Mouse (Mus musculus) erythroblast, embryonic 14.5 days (primary cell): ENCODE results near the gene Lap3. TPM values are rescaled to one million over a fixed set of nuclear protein-coding genes. Genes with fewer than 3 reads are reported as not detected.

Experiments used
- H3K27me3 ChIP-seq: 2 replicates; pipeline ENCODE4 v1.6.1; 2012; ENCODE audit warnings: inconsistent platforms; ENCODE audit not compliant: control insufficient read depth
- H3K36me3 ChIP-seq: 2 replicates; pipeline ENCODE4 v1.6.1; 2012; ENCODE audit warnings: mild to moderate bottlenecking, inconsistent platforms; ENCODE audit not compliant: control insufficient read depth
- H3K4me1 ChIP-seq: 2 replicates; pipeline ENCODE4 v1.6.1; 2012; ENCODE audit warnings: inconsistent platforms; ENCODE audit not compliant: control insufficient read depth
- H3K4me3 ChIP-seq: replicated peaks from 2 replicates; pipeline ENCODE3; 2012; ENCODE audit warnings: moderate library complexity, mild to moderate bottlenecking, inconsistent platforms
- H3K9me3 ChIP-seq: 2 replicates; pipeline ENCODE4 v1.6.1; 2012; ENCODE audit warnings: low read length, inconsistent platforms, mixed read lengths; ENCODE audit not compliant: control insufficient read depth
- GATA1 ChIP-seq: IDR thresholded peaks from 2 replicates; pipeline ENCODE4 v1.6.1; 2012; ENCODE audit warnings: low read length, inconsistent platforms, mixed read lengths
- TAL1 ChIP-seq: IDR thresholded peaks from 3 replicates; pipeline ENCODE4 v1.6.1; 2012; ENCODE audit warnings: low read length, inconsistent platforms, mixed read lengths
- polyA plus RNA-seq: library from polyadenylated mRNA; stranded (reverse); fragments of >175 nt; gene quantifications from 2 replicates; pipeline ENCODE4 v1.2.3, GENCODE M21; 2012

The Lap3 gene
- polyA plus RNA-seq, 1 experiment, result 0.49 TPM

DNA sequence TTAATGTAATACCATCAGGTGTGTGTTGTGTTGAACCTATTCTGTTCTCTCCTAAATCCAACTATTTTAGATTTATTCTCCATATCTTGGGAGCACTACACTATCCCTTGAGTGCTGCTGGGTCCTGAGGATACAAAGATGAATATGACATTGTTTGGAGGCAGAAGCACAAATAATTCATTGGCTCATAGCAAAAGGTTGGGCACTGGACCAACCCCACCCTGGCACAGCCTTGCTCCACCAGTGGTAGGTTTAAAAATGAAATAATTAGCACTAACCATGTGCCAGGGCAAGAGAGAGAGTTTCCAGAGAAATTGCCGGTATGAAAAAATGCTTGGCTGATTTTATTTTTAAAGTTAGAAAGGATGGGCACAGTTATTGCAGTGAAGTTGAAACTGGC, 19.7 kb upstream of the Lap3 start:
- no peaks in the 10 kb centered on the region for H3K4me1 ChIP-seq
- H3K27me3 ChIP-seq, result peaks cover 6% of the 10 kb centered on the region
- no peaks in the 10 kb centered on the region for H3K9me3 ChIP-seq
- H3K4me3 ChIP-seq, result no peak overlapping the region
- TF ChIP-seq GATA1, result no peak
- H3K36me3 ChIP-seq, result no peaks in the 10 kb centered on the region

DNA sequence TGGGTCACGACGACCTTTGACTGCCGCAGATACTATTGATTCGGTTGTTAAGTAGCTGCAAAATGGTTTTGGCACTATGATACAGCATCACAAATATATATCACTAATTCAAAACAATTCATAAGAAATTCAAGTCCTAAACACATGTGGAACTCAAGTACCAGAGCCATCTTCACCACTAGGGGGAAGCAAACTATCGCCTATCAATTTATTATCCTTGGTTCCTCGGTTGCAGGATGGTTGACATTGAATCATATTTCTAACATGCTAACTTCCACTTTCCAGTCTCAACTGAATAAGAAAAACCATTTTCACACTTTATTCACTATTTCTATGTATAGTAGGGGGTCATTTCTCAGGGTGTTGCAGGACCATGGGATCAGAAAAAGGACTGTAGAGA, 19.0 kb upstream of the Lap3 start:
- H3K27me3 ChIP-seq, result peaks cover 6% of the 10 kb centered on the region
- H3K4me3 ChIP-seq, result no peak overlapping the region
- no peaks in the 10 kb centered on the region for H3K36me3 ChIP-seq
- H3K9me3 ChIP-seq, result no peaks in the 10 kb centered on the region
- TF ChIP-seq GATA1 (no peak), TAL1 (no peak)
- H3K4me1 ChIP-seq, result no peaks in the 10 kb centered on the region

DNA sequence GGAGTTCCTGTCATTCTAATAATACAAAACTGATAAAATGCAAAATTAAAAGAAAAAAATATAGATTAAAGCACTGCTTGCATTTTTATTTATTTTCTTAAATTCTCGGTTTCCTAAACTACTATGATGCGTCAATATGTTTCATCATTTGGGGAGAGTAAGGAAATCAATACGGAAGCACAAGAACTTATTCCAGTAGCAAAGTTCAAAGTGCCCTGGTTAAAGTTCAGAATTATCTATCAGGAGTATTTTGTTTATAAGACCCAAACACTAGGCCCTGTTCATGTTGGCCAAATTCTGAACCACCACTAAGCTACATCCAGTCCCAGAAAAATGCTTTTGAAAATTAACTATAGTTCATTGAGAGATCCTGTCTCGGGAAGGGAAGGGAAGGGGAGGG, 18.4 kb upstream of the Lap3 start:
- Histone ChIP-seq H3K4me3 (no peak overlapping the region), H3K4me1 (no peaks in the 10 kb centered on the region), H3K36me3 (no peaks in the 10 kb centered on the region), H3K27me3 (peaks cover 6% of the 10 kb centered on the region), H3K9me3 (no peaks in the 10 kb centered on the region)
- TF ChIP-seq TAL1 (no peak), GATA1 (no peak)

DNA sequence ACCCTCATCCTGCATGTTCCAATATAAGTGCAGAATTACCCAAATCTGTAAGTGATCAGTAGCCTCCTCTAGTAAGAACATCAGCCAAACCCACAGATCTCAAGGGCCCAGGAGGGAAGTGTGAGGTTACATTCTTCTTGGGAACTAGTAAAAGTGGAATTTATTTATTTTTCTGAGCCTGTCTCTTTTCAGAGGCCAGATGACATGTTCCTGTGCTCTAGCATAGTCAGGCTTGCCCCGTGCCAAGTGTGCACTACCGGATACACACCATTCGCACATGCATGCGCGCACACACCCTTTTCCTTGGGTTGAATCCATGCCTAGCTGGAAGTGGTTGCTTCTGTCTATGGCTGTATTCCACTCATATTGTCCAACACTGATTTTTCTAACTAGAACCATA, 17.4 kb upstream of the Lap3 start:
- H3K4me1 ChIP-seq, result no peaks in the 10 kb centered on the region
- H3K9me3 ChIP-seq, result no peaks in the 10 kb centered on the region
- no peak overlapping the region for H3K4me3 ChIP-seq
- no peaks in the 10 kb centered on the region for H3K36me3 ChIP-seq
- peaks cover 6% of the 10 kb centered on the region for H3K27me3 ChIP-seq
- TF ChIP-seq TAL1 (no peak), GATA1 (no peak)

DNA sequence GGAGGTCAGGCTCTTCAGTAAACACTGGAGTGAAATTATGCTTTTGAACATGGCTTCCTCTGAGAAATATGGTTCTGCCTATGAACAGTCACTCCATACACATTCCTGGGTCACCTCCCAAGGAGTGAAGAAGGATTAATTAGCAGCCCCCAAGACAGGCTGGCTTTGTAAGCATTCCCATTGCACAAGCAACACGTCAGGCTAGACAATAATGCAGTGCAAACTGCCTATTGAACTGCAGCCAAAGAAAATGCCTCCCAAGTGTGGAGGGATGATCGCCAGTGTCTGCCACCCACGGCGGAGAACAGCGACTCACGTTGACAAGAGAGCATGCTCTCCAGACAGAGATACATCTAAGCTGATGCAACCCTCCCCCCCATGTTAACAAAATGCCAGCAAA, 16.9 kb upstream of the Lap3 start:
- peaks cover 6% of the 10 kb centered on the region for H3K27me3 ChIP-seq
- TF ChIP-seq GATA1, result no peak
- no peak for TF ChIP-seq TAL1
- no peaks in the 10 kb centered on the region for H3K36me3 ChIP-seq
- H3K4me3 ChIP-seq, result no peak overlapping the region
- H3K9me3 ChIP-seq, result no peaks in the 10 kb centered on the region
- no peaks in the 10 kb centered on the region for H3K4me1 ChIP-seq

DNA sequence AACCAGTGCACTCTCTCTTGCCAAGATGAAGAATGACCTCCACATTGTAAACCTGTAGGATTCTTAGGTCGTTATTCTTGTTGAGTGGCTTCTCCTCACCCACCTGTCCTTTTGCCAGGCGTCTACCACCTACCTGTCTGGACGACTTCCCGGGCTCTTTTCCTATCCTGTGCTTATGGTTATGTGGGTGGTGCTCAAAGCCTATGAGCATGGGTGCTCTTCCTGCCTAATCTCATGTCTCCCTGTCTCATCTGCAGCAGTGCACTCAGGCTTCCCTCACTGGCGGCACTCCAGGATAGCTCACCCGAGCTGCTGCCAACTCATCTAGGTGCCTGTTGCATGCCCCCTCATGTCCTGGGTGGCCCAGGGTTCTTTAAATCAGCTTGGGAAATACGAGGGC, 15.6 kb upstream of the Lap3 start:
- TF ChIP-seq TAL1, result no peak
- no peak for TF ChIP-seq GATA1
- Histone ChIP-seq H3K27me3 (peaks cover 3% of the 10 kb centered on the region; the same call in 1 of the 2 replicates), H3K36me3 (no peaks in the 10 kb centered on the region), H3K4me3 (no peak overlapping the region), H3K4me1 (no peaks in the 10 kb centered on the region), H3K9me3 (no peaks in the 10 kb centered on the region)

DNA sequence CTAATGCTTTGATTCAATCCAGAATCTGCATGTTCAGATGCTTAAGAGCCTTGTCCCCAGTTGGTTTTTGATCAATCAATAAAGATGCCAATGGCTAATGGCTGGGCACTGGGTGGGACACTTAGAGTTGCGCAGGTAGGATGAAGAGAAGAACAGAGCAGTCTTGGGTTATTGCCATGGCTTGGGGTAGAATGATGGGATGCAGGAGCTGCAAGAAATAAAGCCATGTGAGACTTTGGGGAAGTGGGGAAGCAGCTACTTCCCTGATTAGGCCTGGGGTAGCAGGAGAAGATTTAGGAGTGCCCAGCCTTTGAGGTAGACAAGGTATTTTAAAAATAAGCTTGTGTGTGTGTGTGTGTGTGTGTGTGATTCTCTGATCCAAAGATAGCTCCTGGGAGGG, 13.1 kb upstream of the Lap3 start:
- H3K4me1 ChIP-seq, result no peaks in the 10 kb centered on the region
- no peaks in the 10 kb centered on the region for H3K36me3 ChIP-seq
- H3K4me3 ChIP-seq, result no peak overlapping the region
- TF ChIP-seq TAL1 (no peak), GATA1 (no peak)
- no peaks in the 10 kb centered on the region for H3K27me3 ChIP-seq
- H3K9me3 ChIP-seq, result no peaks in the 10 kb centered on the region

DNA sequence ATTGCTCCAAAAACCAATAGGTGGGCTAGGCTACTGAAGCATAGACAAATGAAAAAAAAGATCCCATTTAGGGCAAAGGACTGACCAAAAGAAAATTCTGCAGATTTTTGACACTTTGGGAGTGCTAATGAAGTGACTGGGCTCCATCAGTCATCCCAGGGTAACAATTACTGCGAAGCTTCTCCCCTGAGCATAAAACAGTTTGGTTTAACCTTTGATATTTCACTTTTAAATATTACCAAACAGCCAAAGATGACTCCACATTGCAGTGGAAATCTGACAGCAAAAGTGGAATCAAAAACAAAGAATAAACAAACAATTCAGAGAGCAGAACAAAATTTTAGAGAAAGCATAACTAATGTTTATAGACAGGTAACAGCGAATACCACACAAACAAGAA, 12.0 kb upstream of the Lap3 start:
- no peaks in the 10 kb centered on the region for H3K27me3 ChIP-seq
- no peak for TF ChIP-seq TAL1
- no peak for TF ChIP-seq GATA1

DNA sequence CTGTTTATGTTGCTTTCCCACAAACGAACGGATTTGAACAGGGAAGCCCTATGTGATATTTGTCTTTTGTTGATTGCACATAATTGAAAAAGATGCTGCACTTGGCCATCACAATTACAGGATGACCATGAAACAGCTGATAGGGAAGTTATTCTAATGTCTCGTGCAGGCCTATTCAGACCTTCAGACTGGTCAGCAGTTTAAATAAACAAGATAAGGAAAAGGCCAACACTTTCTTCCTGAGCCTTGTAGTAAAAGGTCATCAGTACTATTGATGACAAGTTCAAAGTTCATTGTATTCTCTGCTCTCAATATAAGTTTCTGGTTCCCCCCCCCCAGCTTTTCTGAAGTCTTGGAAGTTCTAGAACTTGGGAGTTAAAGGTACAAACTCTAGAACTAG, 10.6 kb upstream of the Lap3 start:
- no peak overlapping the region for H3K4me3 ChIP-seq
- H3K4me1 ChIP-seq, result no peaks in the 10 kb centered on the region
- no peaks in the 10 kb centered on the region for H3K36me3 ChIP-seq
- TF ChIP-seq GATA1 (no peak), TAL1 (no peak)
- H3K27me3 ChIP-seq, result no peaks in the 10 kb centered on the region
- H3K9me3 ChIP-seq, result no peaks in the 10 kb centered on the region

More for the DNA sequence above, 12.0 kb upstream of the Lap3 start:
- Histone ChIP-seq H3K4me1 (no peaks in the 10 kb centered on the region), H3K9me3 (no peaks in the 10 kb centered on the region), H3K36me3 (no peaks in the 10 kb centered on the region), H3K4me3 (no peak overlapping the region)

DNA sequence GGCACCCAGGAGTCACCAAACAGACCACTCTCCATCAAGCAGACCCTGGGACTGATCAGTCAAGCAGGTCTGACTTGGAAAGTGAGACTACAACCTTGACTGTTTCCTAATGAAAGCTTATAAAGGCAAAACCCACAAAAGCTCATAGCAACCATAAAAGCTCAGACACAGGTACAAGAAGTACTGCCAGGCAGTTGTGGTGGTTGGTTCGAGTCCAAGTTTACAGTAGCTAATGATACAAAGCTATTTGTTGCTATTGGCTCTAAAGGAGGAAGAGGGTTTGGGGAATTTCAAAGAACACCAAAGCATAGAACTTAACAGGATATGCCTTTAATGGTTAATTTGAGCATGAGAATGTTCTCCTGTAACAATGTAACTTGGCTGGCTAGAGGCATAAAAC, 9.5 kb upstream of the Lap3 start:
- Histone ChIP-seq H3K36me3 (no peaks in the 10 kb centered on the region), H3K4me3 (no peak overlapping the region), H3K4me1 (no peaks in the 10 kb centered on the region), H3K9me3 (no peaks in the 10 kb centered on the region), H3K27me3 (no peaks in the 10 kb centered on the region)
- no peak for TF ChIP-seq GATA1
- TF ChIP-seq TAL1, result no peak
